Mouse (Mus musculus) heart, adult 18-20 months (tissue): ENCODE measurements around the gene Spx. TPM values are rescaled to one million over a fixed set of nuclear protein-coding genes. Genes with fewer than 3 reads are reported as not detected.

Experiments used
- DNase-seq, 2 experiments: peaks; one replicate each; pipeline ENCODE4 v3.0.0; 2021 to 2022; ENCODE audit warnings: mixed read lengths in 1 of 2
- long read RNA-seq, 2 experiments: library from polyadenylated mRNA; stranded (forward); transcript quantifications; one replicate each; pipeline ENCODE4 v2.0.0; 2021
- total RNA-seq, 2 experiments: library from RNA; stranded (reverse); gene quantifications; 2 replicates each; pipeline ENCODE4 v1.2.3; 2021

Spx gene
- total RNA-seq: not detected
- long read RNA-seq, experiment 1: 0 reads
- long read RNA-seq, experiment 2: 0 reads

DNA sequence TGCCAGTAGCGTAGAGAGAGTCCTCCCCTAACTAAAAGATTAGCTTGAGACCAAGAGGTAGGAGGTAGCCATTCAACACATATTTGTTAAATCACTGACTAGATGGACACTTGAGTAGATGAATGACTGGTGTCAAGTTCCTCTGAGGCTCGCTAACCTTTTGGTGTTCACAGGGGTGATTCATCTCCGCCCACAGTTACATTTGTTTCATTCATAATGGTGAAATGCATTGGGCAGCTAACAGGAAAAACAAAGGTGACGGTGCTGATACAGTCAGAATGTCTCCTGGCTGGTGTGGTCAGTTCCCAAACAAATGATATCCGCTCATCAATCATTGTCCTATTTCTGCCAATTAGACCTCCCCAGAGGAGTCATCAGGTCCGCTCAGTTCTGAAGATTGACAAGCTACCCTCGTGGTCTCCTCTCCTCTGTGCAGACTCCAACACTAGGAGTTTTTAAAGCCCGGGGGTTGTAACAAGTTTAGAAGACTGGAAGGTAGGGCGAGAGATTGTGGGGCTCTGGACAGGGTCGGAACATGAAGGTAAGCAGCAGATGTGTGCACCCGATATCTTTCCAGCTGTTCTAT lies at the start of gene Spx:
Spx (plus strand) TSS at position 536 of the 586 bp plus-strand sequence.
- no peak for DNase-seq

DNA sequence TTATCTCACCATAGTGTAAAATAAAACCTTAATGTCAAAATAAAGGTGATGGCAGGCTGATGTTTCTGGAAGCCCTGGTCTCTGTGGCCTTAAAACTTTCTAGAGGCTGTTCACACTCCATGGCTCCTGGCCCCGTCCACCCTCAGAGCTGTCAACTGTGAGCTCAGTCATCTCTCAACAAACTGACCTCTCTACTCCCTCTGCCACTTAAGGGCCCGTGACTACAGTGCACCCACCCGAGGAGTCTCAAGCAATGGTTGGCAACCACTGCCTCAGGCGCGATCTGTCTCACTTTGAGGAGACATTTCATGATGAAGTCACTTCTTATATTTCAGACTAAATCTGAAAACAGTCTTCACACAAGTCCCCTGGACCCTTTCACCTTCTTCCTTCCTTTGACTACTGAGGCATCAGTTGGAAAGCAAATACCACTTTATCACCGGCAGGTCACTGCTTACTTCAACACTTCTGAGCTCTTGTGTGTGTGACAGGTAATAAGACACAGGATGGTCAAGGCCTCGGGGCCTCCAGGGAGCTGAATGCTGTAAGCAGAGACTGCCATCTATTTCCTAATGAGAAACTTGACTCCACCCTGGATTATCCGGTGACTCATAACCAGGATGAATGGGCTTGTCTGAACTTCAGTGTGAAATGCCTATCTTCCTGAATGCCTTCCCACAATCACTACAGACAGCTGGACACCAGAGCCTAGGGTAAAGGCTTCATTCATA lies 47.3 kb upstream of the Spx start:
- DNase-seq: no peak

DNA sequence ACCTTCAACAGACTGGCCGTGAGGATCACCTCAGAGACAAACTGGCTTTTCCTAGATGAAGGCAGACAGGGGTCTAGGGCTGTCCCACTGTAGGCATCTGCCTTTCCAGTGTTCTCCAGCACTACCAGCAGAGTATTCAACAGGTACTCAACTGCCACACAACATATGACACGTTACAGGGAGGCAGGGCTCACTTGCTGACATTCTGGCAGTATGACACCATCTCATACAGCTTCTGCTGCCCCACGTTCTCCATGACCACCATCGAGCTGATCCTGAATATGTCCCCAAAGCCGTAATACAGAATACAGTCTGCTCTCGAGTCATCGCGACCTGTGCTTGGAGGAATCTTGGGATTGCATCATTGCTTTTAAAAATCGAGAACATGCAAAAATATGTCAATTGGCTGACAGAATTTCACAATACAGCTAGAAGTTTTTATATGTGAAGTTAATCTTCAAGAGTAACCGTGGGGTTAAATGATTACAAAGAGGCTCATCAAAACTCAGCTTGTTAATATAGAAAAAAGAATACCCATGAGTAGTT lies 46.7 kb upstream of the Spx start:
- DNase-seq: no peak

DNA sequence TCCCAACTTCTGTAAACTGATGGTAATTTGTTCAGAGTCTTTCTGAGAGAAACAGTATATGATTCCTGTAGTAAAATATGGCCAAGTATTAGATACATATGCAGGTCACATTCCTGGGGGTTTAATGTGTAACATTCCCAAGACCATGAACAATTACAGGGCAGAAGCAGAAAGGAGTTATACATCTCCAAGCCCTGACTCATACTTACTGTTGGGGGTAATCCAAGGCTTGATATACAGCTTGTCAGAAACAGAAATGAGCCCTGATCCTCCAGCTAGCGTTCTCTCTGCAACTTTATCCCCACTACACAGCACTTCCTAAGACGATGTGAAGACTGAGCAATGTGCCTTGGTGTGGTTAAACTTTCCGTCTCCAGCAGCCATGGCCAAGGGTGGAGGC lies 45.7 kb upstream of the Spx start:
- DNase-seq: no peak

DNA sequence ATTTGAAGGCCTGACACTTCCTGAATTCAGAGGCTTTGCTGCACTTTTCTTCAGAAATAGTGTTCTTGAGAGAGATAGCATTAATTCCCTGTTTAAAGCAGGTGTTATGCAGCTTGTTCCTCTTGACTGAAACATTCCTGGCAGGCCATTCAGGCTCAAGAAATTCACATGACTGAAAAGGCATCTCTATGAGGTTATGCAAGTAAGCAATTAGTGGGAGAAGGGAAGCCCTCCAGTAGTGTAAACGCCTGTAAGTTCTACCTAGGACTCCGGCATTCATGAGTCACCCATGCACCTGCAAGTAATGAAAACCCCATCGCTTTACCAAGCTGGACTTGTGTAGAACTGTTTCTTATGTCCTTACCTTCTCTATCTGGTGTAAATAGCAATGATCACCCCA lies 43.7 kb upstream of the Spx start:
- no peak for DNase-seq

DNA sequence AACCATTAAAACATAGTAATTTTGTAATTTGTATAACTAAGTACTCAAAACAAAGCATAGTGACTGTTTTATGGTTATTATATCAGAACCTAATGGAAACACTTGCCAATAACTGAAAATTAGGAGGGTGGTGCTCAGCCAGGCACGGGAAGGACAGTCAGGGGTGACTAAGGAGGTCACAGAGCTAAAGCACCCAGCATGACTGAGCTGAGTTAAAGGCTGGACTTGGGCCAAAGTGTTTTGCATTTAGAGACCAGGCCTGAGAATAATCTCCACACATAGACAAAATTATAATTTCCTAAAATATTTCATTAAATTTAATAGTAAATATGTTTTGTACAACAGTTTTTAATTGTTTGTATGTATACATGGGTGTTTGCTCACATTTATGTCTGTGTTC lies 36.2 kb upstream of the Spx start:
- DNase-seq: no peak

DNA sequence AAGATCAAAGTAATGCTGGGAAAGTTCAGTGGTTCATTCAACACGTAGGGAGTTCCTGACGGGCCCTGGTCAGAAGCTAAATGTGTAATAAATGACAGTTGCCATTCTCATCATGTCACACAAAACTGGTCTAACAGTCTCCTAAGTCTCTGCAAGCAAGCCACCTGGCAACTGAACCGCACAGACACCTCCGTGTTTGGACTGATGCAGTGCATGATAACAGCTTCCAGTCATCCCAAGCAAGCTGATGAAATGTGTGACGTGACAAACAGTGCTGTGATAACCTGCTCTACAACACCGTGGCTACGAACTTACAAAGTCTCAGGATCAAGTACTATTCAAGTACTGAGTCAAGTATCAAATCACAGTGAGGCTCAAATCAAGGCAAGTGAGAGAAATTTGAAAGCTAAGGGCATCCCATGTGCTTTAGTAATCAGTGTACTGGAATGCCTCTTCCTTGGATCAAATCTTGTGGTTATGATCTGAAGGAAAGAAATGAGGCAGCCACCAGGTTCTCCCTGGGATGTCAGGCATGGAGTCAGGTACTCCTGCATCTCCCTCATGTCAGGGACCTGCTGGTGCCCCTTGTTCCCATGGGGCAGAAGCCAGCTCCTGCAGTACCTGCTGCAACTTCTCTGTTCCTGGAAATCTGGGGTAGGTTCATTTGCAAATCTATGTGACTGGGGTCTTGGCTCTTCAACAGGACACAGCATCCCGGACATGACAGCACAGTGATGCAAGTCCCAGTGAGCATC lies 34.5 kb upstream of the Spx start:
- DNase-seq: no peak

DNA sequence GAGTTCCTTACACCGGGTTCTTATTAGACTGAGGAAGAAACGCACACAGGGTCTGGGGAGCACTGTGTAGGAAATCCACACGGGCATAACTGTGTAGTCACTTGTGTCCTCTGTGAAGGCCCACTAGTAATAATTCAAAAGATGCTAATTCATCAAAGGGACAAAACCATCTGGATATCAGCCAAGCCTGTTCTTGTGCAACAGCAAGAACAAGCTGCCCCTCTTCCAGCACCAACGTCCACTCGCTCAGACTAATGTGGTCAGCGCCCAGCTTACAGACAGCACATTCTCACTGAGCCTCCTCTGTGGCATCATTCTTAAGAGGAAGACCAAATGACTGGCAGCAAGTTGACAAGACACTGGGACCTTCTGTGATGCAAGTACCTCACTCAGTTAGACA lies 33.3 kb upstream of the Spx start:
- no peak for DNase-seq

DNA sequence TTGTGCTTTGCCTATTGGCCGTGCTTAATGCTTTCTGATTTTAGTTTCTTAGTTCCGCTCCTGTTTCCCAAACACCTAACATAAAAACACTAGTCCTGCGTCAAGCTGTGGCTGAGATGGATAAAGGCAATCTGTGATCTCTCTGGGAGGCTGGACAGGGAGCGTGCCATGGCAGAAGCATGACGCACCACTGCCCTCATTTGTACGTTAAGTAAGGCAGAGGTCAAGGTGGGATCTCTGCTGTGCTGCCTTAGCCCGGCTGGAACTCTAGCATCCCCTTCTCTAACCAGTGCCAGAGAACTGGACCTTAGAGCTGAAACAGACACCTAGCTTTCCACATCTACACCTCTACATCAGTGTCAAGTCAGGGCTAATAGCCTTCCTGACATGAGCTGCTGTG lies 31.6 kb upstream of the Spx start:
- DNase-seq: no peak

DNA sequence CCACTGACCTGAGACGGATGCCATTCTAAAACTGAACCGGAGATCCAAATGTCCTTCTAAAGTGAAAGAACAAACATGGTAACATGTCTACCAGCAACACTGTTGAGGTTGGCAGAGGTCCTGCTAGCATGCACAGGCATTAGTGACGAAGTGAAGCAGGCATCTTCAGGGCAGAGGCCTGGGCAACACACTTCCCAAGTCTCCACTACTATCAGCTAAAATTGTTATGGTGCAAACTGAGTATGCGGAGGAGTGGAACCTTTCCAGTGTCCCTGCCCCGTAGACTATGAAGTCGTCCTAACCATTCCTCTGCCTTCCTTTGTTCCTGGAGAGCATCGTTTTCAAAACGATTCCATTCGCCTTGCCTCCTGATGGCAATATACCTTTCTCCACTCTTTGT lies 28.7 kb upstream of the Spx start:
- no peak for DNase-seq

DNA sequence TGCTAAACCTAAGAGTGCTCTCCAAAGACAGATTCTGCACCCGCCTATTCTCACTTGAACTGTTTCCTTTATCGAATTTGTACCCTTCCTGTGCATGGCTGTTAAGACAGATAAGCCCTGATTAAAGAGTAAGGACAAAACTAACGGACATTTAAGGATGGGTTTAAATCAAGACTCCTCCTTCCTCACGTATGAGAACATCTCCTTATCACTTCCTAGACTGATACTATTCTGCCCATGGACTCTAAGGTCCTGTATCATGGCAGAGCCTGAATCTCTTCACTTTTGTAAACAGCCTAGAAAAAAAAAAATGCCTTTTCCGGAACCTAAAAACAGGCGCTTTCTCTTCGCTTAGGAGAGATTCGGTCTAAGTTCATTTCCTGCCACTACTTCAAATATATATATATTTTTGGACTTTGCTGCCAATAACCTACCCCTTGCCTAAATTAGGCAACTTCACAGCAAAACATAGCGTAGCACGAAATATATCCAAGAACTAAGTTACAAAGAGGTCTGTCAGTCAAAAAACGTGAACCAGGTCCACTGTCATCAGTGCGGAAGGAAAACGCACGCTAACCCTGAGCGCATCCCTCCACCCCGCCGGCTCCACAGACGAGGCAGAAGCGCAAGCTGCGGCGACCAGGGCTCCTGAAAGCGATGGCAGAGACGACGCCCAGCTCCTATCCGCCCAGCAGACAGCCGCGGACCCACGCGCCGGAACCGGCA lies 26.8 kb upstream of the Spx start:
- DNase-seq: no peak

DNA sequence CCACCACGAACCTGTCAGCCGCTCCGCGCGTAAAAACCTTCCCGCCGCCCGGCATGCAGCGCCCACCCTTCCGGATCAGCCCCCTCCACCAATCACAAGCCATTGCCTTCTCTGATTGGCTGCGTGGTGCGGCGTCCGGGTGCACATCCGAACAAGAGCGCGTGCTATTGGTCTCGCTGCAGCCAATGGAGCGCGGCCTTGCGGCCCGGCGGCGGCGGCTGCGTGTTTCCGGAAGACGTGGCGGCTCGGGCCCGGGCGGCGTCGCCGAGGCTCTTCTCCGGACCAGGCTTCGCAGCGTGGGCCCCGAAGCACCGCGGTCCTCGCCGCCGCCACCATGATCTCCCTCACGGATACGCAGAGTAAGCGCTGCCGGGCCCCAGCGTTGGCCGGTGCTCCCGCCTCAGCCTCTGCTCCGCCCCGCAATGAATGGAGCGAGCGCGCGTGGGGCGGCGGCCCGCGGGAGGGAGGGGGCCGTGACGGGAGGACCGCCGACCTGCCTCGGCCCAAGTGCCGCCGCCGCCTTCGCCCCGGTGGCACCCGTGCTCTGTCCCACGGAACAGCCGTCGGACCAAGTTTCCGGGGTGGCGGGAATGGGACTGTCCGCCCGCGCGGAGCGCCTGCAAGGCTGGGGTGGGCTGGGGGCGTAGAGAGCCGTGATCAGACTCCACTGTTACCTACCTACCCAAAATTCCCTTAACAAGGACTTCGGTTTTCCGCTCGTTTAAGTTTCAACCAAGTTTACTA lies 26.1 kb upstream of the Spx start, which contains the start of the genes Recql and Golt1b:
Recql (minus strand) TSS at position 77 of the 744 bp plus-strand sequence.
Golt1b (plus strand) TSS at position 211 of the 744 bp plus-strand sequence.
- DNase-seq: peak; percentile 99

DNA sequence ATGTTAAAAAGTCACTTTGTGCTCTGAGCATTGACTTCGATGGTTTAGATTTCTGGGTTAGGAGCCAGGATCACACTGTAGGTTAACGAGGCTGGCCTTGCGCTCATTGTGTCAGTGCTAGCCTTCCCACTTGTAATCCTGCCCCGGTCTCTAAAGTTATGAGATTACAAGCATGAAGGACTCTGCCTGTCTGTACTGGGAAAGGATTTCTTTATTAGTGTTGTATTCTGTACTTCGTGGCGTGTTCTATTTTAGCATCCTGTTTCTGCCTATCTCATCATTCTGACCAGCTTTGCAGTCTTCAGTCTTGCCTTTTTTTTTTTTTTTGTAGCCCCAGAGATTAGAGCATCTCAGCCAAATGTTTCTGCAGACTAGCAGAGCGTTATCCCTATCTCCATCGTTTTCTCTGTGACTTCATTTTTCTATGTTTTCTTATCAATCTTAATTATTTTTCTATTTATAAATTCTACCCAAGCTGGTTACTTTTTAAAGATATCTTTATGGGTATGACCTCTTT lies 25.4 kb upstream of the Spx start:
- DNase-seq: no peak

DNA sequence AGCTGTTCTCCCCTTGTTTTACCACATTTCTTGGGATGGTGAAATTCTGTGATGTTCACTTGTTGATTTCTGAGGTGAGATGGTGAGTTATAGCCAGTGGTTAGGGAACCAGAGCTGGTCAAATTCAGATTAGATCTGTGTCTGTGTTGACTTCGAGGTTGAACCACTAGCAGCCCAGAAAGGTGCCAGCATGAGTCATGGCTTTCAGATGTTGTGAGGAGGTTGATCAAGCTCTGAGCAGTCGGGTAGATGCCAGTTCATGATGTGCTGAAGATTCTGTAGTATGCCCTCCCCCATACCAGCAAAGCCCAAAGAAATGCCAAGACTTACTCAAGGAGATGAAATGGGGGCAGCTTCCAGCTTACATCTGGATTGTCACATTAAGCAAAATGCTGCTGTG lies 24.1 kb upstream of the Spx start:
- DNase-seq: no peak

DNA sequence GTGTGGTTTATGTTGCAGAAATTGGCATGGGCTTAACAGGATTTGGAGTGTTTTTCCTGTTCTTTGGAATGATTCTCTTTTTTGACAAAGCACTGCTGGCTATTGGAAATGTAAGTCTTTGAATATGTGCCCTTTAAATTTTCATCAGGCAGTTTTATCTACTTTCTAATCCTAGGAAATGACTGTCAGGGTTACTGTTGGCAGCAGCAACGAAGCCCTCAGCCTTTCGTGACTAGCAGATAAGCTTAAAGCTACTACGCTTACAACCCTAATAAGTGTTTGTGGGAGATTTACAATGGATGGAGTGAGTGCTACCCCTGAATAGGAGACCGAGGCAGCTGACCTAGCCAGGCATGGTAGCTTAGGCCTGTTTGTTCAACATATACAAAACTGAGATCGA lies 20.9 kb upstream of the Spx start:
- no peak for DNase-seq

DNA sequence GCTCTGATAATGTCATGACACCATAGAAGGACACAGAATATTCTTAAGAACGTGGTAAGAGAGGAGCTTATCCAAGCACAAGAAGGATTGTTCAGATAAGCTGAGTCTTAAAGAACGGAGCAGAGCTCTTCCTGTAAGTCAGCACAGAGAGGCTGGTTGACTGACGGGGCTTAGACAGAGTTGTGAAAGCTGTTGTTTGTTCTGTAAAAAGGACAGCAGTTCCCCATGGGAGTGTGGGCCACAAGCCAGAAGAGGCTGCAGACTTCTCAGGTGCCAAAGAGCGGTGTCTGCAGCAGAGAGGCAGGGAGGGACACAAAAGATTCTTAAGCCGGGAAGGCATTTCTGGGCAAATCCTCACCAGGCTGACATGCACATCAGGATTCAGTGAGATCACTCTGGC lies 18.6 kb upstream of the Spx start:
- DNase-seq: peak; percentile 15 to 27

DNA sequence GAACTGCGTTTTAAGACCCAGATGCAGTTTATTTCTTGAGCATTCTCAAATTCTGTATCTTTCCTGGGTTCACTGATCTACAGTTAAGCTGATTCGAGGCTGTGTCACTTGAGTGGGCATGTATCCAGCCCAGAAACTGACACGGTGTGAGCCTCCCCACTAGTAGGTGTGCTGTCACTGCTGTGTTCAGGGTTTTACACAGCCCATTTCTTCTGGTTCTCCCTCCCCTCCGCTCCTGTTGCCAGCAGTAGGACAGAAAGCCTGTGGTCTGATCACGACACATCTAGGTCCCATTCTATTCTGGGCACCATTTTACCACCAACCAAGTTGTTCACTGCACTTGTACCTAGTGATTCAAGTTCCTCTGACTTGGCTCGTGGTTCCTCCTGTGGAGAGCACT lies 17.5 kb upstream of the Spx start:
- DNase-seq: no peak

DNA sequence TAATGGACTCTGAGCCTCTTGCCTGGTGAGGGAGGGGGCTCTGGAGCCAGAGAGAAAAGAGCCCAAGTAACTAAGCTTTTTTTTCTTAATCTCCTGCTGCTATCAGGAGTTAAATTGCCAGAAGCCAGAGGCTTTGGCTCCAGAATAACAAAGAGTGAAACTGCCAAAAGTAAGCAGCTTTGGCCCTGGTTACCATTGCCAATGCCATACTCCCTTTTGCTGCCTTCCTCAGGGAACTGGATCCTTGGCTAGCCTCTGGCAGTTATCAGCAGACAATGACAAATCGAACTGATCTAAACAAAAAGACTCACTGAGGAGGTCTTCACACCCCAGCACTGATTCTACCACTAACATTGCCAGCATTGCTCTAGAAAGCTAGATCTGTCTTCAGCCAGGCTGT lies 2.1 kb upstream of the Spx start:
- no peak for DNase-seq

DNA sequence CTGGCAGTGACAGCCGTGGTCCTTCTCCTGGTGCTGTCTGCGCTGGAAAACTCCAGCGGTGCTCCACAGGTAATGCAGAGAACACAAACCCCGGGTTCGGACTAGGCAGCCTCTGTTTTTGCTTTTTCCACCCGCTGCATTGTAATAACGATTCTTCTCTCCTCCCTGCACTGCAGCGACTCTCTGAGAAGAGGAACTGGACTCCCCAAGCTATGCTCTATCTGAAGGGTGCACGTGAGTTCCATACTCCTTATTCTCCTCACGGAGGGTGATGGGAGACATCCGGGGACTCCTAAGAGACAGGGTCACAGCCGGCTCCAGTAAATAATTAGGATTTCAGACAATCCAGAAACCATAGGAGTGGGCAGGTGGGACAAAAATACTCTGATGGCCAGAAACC lies 604 bp downstream of the Spx start:
- DNase-seq: no peak

DNA sequence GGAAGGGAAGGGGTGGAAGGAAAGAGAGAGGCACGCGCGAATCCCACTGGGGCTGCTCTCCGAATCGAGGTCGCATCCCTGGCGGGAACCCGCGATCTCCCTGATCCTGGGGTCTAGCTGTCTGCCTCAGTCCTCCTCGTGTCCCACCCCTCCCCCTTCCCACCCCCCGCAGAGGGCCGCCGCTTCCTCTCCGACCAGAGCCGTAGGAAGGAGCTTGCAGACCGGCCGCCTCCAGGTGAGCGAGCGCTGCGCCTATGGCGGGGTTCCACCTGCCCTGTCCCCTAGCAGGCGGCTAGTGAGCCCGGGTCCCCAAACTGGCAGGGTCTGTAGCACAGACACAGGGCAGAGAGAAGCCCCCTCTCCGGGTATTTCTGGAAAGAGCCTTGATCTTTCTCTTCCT lies 1.4 kb downstream of the Spx start:
- no peak for DNase-seq

DNA sequence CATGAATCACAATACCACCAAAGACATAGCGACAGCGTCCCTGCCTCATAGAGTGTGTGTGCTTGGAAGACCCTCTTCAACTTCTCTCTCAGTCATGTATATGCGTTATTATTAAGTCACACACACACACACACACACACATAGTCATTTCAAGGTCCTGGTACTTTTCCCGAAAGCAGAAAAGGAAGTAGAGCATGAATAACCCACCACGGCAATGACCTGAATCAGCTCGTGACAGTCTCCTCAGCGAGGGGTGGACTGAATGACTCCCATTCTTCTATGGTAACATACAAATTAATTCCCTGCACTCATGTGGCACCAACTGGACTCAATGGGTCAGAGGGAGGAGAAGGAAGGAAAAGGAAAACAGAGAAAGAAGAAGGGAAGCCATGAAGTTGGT lies 11.7 kb downstream of the Spx start:
- no peak for DNase-seq
